Mouse (Mus musculus): ENCODE results near the gene Srcap. TPM values are rescaled to one million over a fixed set of nuclear protein-coding genes. Genes with fewer than 3 reads are reported as not detected.

Srcap gene
- polyA plus RNA-seq, 2 experiments = 21.4 to 44.1 TPM

DNA sequence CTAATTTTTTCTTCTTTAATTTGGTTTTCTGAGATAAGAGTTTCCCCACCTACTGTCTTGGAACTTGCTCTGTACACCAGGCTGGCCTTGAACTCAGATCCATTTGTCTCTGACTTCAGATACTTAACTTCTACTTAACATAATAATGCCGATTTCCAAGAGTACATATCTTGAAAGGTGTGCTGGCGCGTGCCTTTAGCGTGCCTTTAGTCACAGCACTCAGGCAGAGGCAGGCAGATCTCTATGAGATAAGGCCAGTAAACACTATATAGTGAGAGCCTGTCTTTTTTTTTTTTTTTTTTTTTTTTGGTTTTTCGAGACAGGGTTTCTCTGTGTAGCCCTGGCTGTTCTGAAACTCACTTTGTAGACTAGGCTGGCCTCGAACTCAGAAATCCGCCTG is 4.6 kb downstream of the Srcap start:
- ATAC-seq (ENCODE audit: low FRiP score, low read depth) (no peak), DNase-seq (ENCODE audit: low spot score) (no peak)
- 93% methylated on average over 7 of the region's 7 CpGs for WGBS
- no peak for TF ChIP-seq POLR2A (IDR thresholded peaks at IDR 0.05; ENCODE audit: borderline replicate concordance, extremely low read depth, insufficient read depth, insufficient read length)
- Histone ChIP-seq H3K9me3 (ENCODE audit: control insufficient read depth, low read length) (no peaks in the 10 kb centered on the region), H3K27me3 (ENCODE audit: control insufficient read depth, insufficient read depth, low read length) (no peaks in the 10 kb centered on the region), H3K4me3 (replicated peaks; ENCODE audit: low read length) (no peak overlapping the region), H3K36me3 (ENCODE audit: control insufficient read depth, insufficient read depth, low read length) (peaks cover 62% of the 10 kb centered on the region), H3K27ac (replicated peaks; ENCODE audit: low read depth, low read length) (no peak overlapping the region), H3K4me1 (ENCODE audit: control insufficient read depth, insufficient read depth, low read length) (0 out of 2 replicates have a peak, but pooled peaks cover 5% of the 10 kb centered on the region), H3K9ac (ENCODE audit: low read depth, low read length, severe bottlenecking) (no peak overlapping the region), H3K4me2 (replicated peaks; ENCODE audit: low read depth, low read length, severe bottlenecking) (no peak overlapping the region)

DNA sequence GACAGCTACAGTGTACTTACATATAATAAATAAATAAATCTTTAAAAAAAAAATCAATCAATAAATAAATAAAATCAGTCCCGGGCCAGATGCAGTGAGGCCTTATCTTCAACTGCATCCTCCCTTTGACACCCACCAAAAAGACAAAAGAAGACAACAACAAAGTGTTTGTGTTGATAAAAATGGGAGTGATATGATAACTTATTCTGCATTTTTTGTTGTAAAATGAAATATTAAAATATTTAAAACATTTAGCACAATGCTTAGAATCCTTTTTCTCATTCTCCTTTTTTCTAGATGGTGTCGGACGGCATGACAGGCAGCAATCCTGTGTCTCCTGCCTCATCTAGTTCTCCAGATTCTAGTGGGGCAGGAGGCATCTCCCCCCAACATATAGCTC is 7.5 kb downstream of the Srcap start, which contains the start of gene Gm42715:
Gene Gm42715, plus strand, starts transcription at position 301 of the 400 bp plus-strand sequence.
- H3K36me3 ChIP-seq (ENCODE audit: control insufficient read depth, insufficient read depth, low read length) = peaks cover 88% of the 10 kb centered on the region
- no peak for ATAC-seq (ENCODE audit: low FRiP score, low read depth)
- WGBS = 95% methylated on average over 3 of the region's 3 CpGs

DNA sequence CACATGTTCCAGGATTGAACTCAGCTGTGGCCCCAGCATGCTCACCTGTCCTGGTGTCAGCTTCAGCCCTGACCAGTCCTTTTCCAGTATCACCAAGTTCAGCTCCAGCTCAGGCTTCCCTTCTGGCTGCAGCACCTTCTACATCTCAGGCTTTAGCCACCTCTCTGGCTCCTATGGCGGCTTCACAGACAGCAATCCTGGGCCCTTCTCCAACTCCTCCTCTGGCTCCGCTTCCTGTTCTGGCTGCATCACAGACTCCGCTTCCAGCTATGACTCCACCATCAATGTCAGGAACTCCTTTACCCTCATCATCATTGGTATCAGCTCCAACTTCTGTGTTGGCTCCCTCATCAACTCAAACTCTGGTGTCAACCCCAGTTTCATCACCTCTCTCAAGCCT is 29.9 kb downstream of the Srcap start:
- Histone ChIP-seq H3K36me3 (ENCODE audit: control insufficient read depth, insufficient read depth, low read length) (peaks cover 94% of the 10 kb centered on the region), H3K27ac (replicated peaks; ENCODE audit: low read depth, low read length) (no peak overlapping the region)

More for the DNA sequence above, 7.5 kb downstream of the Srcap start, which contains the start of gene Gm42715:
- Histone ChIP-seq H3K4me1 (ENCODE audit: control insufficient read depth, insufficient read depth, low read length) (no peaks in the 10 kb centered on the region), H3K4me3 (replicated peaks; ENCODE audit: low read length) (no peak within 1 kb of the TSS), H3K9ac (ENCODE audit: low read depth, low read length, severe bottlenecking) (no peak within 1 kb of the TSS), H3K9me3 (ENCODE audit: control insufficient read depth, low read length) (no peaks in the 10 kb centered on the region), H3K27me3 (ENCODE audit: control insufficient read depth, insufficient read depth, low read length) (no peaks in the 10 kb centered on the region), H3K27ac (replicated peaks; ENCODE audit: low read depth, low read length) (no peak within 1 kb of the TSS), H3K4me2 (replicated peaks; ENCODE audit: low read depth, low read length, severe bottlenecking) (no peak within 1 kb of the TSS)
- no peak for TF ChIP-seq POLR2A (IDR thresholded peaks at IDR 0.05; ENCODE audit: borderline replicate concordance, extremely low read depth, insufficient read depth, insufficient read length)
- DNase-seq (ENCODE audit: low spot score) = no peak

DNA sequence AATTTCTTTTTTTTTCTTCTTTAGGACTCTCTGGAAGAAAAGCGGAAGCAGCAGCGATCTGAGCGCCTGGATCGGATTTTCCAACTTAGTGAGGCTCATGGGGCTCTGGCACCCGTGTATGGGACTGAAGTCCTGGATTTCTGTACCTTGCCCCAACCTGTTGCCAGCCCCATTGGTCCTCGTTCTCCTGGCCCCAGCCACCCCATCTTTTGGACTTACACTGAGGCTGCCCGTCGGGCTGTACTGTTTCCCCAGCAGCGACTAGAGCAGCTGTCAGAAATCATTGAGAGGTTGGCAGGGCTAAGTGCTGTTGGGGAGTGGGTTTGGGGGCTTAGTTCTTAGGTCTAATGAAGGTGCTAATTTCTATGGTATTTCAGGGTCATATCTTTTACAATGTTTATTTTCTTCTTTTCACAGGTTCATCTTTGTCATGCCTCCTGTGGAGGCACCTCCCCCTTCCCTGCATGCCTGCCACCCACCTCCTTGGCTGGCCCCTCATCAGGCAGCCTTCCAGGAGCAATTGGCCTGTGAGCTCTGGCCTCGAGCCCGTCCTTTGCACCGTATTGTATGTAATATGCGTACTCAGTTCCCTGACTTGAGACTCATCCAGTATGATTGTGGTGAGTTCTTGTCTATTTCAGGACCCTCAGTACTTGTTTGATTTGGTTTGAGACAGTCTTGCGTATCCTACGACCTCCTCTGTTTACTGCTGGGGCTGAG is 37.5 kb downstream of the Srcap start:
- H3K4me1 ChIP-seq (ENCODE audit: control insufficient read depth, insufficient read depth, low read length) = no peaks in the 10 kb centered on the region
- no peak overlapping the region for H3K4me3 ChIP-seq (replicated peaks; ENCODE audit: low read length)
- DNase-seq (ENCODE audit: low spot score) = no peak
- H3K9ac ChIP-seq (ENCODE audit: low read depth, low read length, severe bottlenecking) = no peak overlapping the region
- no peak for TF ChIP-seq POLR2A (IDR thresholded peaks at IDR 0.05; ENCODE audit: borderline replicate concordance, extremely low read depth, insufficient read depth, insufficient read length)
- no peak overlapping the region for H3K27ac ChIP-seq (replicated peaks; ENCODE audit: low read depth, low read length)
- no peak for ATAC-seq (ENCODE audit: low FRiP score, low read depth)
- H3K4me2 ChIP-seq (replicated peaks; ENCODE audit: low read depth, low read length, severe bottlenecking) = no peak overlapping the region
- no peaks in the 10 kb centered on the region for H3K9me3 ChIP-seq (ENCODE audit: control insufficient read depth, low read length)
- 89% methylated on average over 15 of the region's 15 CpGs for WGBS
- no peaks in the 10 kb centered on the region for H3K27me3 ChIP-seq (ENCODE audit: control insufficient read depth, insufficient read depth, low read length)
- H3K36me3 ChIP-seq (ENCODE audit: control insufficient read depth, insufficient read depth, low read length) = peaks cover 89% of the 10 kb centered on the region

More for the DNA sequence above, 29.9 kb downstream of the Srcap start:
- no peak for TF ChIP-seq POLR2A (IDR thresholded peaks at IDR 0.05; ENCODE audit: borderline replicate concordance, extremely low read depth, insufficient read depth, insufficient read length)
- Histone ChIP-seq H3K4me3 (replicated peaks; ENCODE audit: low read length) (no peak overlapping the region), H3K4me1 (ENCODE audit: control insufficient read depth, insufficient read depth, low read length) (no peaks in the 10 kb centered on the region), H3K4me2 (replicated peaks; ENCODE audit: low read depth, low read length, severe bottlenecking) (no peak overlapping the region), H3K27me3 (ENCODE audit: control insufficient read depth, insufficient read depth, low read length) (no peaks in the 10 kb centered on the region), H3K9me3 (ENCODE audit: control insufficient read depth, low read length) (no peaks in the 10 kb centered on the region), H3K9ac (ENCODE audit: low read depth, low read length, severe bottlenecking) (no peak overlapping the region)
- DNase-seq (ENCODE audit: low spot score) = no peak
- no peak for ATAC-seq (ENCODE audit: low FRiP score, low read depth)
- WGBS = 91% methylated on average over 3 of the region's 3 CpGs

DNA sequence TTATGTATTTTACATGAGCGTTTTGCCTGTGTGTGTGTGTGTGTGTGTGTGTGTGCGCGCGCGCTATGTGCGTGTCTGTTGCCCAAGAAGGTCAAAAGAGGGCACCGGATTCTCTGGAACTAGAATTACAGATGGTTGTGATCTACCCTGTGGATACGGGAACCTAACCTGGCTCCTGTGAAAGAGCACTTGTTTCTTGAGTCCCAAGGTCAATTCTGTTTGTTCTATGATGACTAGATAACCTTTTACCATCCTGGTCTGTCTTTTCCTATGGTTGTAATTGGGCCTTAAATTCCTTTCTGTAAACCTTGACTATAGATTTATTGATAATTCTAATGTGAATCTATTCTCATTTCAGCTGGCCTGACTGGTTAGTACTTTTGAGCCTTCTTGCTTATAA is 39.8 kb downstream of the Srcap start:
- DNase-seq (ENCODE audit: low spot score) (no peak), ATAC-seq (ENCODE audit: low FRiP score, low read depth) (no peak)
- Histone ChIP-seq H3K27me3 (ENCODE audit: control insufficient read depth, insufficient read depth, low read length) (no peaks in the 10 kb centered on the region), H3K4me1 (ENCODE audit: control insufficient read depth, insufficient read depth, low read length) (no peaks in the 10 kb centered on the region), H3K4me3 (replicated peaks; ENCODE audit: low read length) (no peak overlapping the region), H3K9ac (ENCODE audit: low read depth, low read length, severe bottlenecking) (no peak overlapping the region), H3K9me3 (ENCODE audit: control insufficient read depth, low read length) (no peaks in the 10 kb centered on the region), H3K27ac (replicated peaks; ENCODE audit: low read depth, low read length) (no peak overlapping the region), H3K36me3 (ENCODE audit: control insufficient read depth, insufficient read depth, low read length) (peaks cover 91% of the 10 kb centered on the region), H3K4me2 (replicated peaks; ENCODE audit: low read depth, low read length, severe bottlenecking) (no peak overlapping the region)
- TF ChIP-seq POLR2A (IDR thresholded peaks at IDR 0.05; ENCODE audit: borderline replicate concordance, extremely low read depth, insufficient read depth, insufficient read length) = no peak
- 95% methylated on average over 8 of the region's 8 CpGs for WGBS

Measured in limb, embryonic 14.5 days (tissue).